Mouse (Mus musculus) cerebellum, adult 2 months (tissue): ENCODE data around the gene Capn1.

Experiments used
- CTCF ChIP-seq: fragments of 200-500 bp; IDR thresholded peaks from 2 replicates; pipeline ENCODE4 v1.5.1; 2011; ENCODE audit warnings: low read depth, mild to moderate bottlenecking, control low read depth, low read length, moderate library complexity, borderline replicate concordance; ENCODE audit not compliant: insufficient read depth
- POLR2A ChIP-seq: fragments of 200-500 bp; IDR thresholded peaks from 2 replicates; pipeline ENCODE4 v1.6.1; 2011; ENCODE audit warnings: low read length, control low read depth, borderline replicate concordance; ENCODE audit not compliant: insufficient read depth

DNA sequence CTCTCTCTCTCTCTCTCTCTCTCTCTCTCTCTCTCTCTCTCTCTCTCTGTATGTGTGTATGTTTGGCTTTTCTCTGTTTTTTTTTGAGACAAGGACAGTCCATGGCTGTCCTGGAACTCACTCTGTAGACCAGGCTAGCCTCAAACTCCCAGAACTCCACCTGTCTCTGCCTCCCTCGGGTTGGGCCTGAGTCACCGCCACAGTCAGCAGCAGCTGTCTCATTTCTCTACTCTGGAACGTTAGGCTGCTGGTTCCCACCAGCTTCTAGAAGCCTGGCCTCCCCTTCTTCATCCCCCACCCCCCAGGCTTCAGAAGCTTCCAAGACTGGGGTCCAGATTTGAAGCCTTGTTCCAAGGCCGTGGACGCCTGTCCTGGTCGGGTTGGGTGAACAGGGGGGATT is 26.1 kb downstream of the Capn1 start:
- no peak for TF ChIP-seq POLR2A
- no peak for TF ChIP-seq CTCF
